Mouse (Mus musculus) ES-E14 (cell line): ENCODE data around the gene Elovl5.

Experiments used
- MAFK ChIP-seq: IDR thresholded peaks from 2 replicates; pipeline ENCODE4 v1.6.1; 2014; ENCODE audit warnings: mild to moderate bottlenecking, low read depth, low read length, inconsistent platforms; ENCODE audit not compliant: insufficient read depth
- ZNF384 ChIP-seq: IDR thresholded peaks from 2 replicates; pipeline ENCODE4 v1.6.1; 2012; ENCODE audit warnings: low read depth, low read length, inconsistent platforms

DNA sequence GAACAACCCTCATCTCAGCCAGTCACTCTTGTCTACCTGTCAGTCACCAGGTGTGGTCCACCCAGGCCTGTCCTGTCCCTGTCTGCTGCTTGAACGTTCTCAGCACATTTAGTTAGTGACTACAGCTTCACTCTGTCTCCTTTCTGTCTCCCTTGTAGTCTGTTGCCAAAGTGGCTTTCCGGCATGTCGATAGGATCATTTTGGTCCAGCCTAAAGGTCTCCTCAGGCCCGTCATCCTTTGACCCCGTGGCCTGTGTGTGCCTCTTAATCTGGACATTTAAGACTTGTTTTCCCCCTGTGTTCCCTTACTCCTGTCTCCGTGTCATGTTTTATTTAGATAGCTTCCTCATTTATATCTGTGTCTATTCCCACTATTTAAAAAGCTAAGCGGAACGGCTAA lies 9.0 kb downstream of the Elovl5 start:
- TF ChIP-seq ZNF384 (no peak), MAFK (no peak)
